Comparison of ENCODE assay signal across 8 mouse cellular contexts in genomic region chr14:16249171-16249874, GRCm38 (mm10). TPM values are rescaled to one million over a fixed set of nuclear protein-coding genes. Genes with fewer than 3 reads are reported as not detected.
DNase-seq lines count a peak whose midpoint lies in the region; ATAC-seq and TF ChIP-seq lines count a peak whose summit lies in the region.

TSS of gene Ngly1 (plus strand) at chr14:16249280.
TSS of gene Oxsm (minus strand) at chr14:16249808.

- TF ChIP-seq CTCF in G1E (IDR thresholded peaks at IDR 0.05; ENCODE audit: low read depth, low read length) = no peak
- TF ChIP-seq CTCF in thymus, adult 2 months (IDR thresholded peaks at IDR 0.05; ENCODE audit: borderline replicate concordance, control insufficient read depth, extremely low read depth, insufficient read depth, low read length, poor library complexity) = peak; percentile 27; the same call in 1 of the 2 replicates

- peaks cover 42% of the 10 kb centered on the region for H3K4me1 ChIP-seq in G1E (ENCODE audit: insufficient read depth, low read depth, low read length)
- peaks cover 12% of the 10 kb centered on the region for H3K4me1 ChIP-seq in lung, embryonic 16.5 days (replicated peaks; ENCODE audit: control insufficient read depth, insufficient read depth, low read length)
- 0 out of 2 replicates have a peak, but pooled peaks cover 2% of the 10 kb centered on the region for H3K4me1 ChIP-seq in thymus, adult 2 months (replicated peaks; ENCODE audit: control insufficient read depth, insufficient read depth, low read length)

- H3K9me3 ChIP-seq in G1E (replicated peaks) = no peaks in the 10 kb centered on the region
- H3K9me3 ChIP-seq in lung, embryonic 16.5 days (ENCODE audit: control insufficient read depth, low read length) = no peaks in the 10 kb centered on the region

- peak within 1 kb of the TSS; percentile 78 for H3K4me3 ChIP-seq in G1E (ENCODE audit: low read depth, low read length)
- H3K4me3 ChIP-seq in lung, embryonic 16.5 days (ENCODE audit: low read length) = peak within 1 kb of the TSS; percentile 82
- peak within 1 kb of the TSS; percentile 94 for H3K4me3 ChIP-seq in thymus, adult 2 months (ENCODE audit: control insufficient read depth, insufficient read depth, low read length)

- peak within 1 kb of the TSS; percentile 86 for H3K4me2 ChIP-seq in lung, embryonic 16.5 days (ENCODE audit: low read depth, low read length)

- H3K27ac ChIP-seq in lung, embryonic 16.5 days (ENCODE audit: low read length) = peak within 1 kb of the TSS; percentile 88
- H3K27ac ChIP-seq in thymus, adult 2 months (ENCODE audit: control insufficient read depth, insufficient read depth, low read length) = peak within 1 kb of the TSS; percentile 35; the same call in 1 of the 2 replicates

- H3K27me3 ChIP-seq in G1E (ENCODE audit: insufficient read depth, low read length) = no peaks in the 10 kb centered on the region
- no peaks in the 10 kb centered on the region for H3K27me3 ChIP-seq in lung, embryonic 16.5 days (ENCODE audit: control insufficient read depth, insufficient read depth, low read depth, low read length)
- no peaks in the 10 kb centered on the region for H3K27me3 ChIP-seq in thymus, adult 2 months (ENCODE audit: control insufficient read depth, insufficient read depth, low read length)

- H3K36me3 ChIP-seq in G1E (replicated peaks) = peaks cover 8% of the 10 kb centered on the region
- no peaks in the 10 kb centered on the region for H3K36me3 ChIP-seq in lung, embryonic 16.5 days (ENCODE audit: control insufficient read depth, insufficient read depth, low read length)
- no peaks in the 10 kb centered on the region for H3K36me3 ChIP-seq in thymus, adult 2 months (ENCODE audit: control insufficient read depth, insufficient read depth, low read length)

- under 1% methylated on average over 62 of the region's 65 CpGs for WGBS in lung, embryonic 16.5 days
- under 1% methylated on average over 65 of the region's 65 CpGs for WGBS in thymus, adult 2 months

- peak within 1 kb of the TSS; percentile 98 for H3K9ac ChIP-seq in lung, embryonic 16.5 days (ENCODE audit: low read length)

- peak; percentile 99 for TF ChIP-seq POLR2A in thymus, adult 2 months (IDR thresholded peaks at IDR 0.05; ENCODE audit: control insufficient read depth, extremely low read depth, insufficient read depth, low read length, poor library complexity)

- peak; percentile 64 for DNase-seq in G1E (ENCODE audit: low spot score)
- peak; percentile 85 for DNase-seq in cerebellum, adult 8-10 months
- DNase-seq in forelimb bud, embryonic 11.5 days (ENCODE audit: low read depth, low spot score) = peak; percentile 79
- peak; percentile 92 for DNase-seq in heart, postnatal 4 days
- DNase-seq in layer of hippocampus, adult 9-10 months (ENCODE audit: low spot score) = peak; percentile 42
- DNase-seq in ovary, adult 18-20 months (ENCODE audit: low spot score) = peak; percentile 73
- peak; percentile 84 for DNase-seq in thymus, adult 2 months

- ATAC-seq in G1E (ENCODE audit: extremely low read depth, insufficient number of reproducible peaks, low FRiP score, poor library complexity, severe bottlenecking) = peak; percentile 69
- ATAC-seq in lung, embryonic 16.5 days (ENCODE audit: low read depth) = peak; percentile 99

RNA-seq across cellular contexts. Expression of gene Ngly1, which starts in this region (rescaled TPM):
- total RNA-seq in G1E (2014; fragmentation: Nextera tagmentation) (47.6 and 48.2 TPM in 2 replicates), G1E (2017) (47.1 and 57.3 TPM in 2 replicates)
- 275 and 368 TPM in 2 replicates for polyA plus RNA-seq in G1E (2012)
- 10 to 100 TPM; 28.2 to 29.8 TPM for total RNA-seq in heart, postnatal 4 days (2021)
- polyA plus RNA-seq in lung, embryonic 16.5 days (2015; fragmentation: Nextera tagmentation; extraction: Ambion mirVana) = 36.9 and 38.4 TPM in 2 replicates
- polyA plus RNA-seq in thymus, adult 2 months (2012; rRNA removed) = 45.4 and 52.5 TPM in 2 replicates

RNA-seq across cellular contexts. Expression of gene Oxsm, which starts in this region (rescaled TPM):
- 9.8 and 12.6 TPM in 2 replicates for total RNA-seq in G1E (2014; fragmentation: Nextera tagmentation)
- total RNA-seq in G1E (2017) = 7.4 and 10.1 TPM in 2 replicates
- polyA plus RNA-seq in G1E (2012) = 0.67 and 0.83 TPM in 2 replicates
- total RNA-seq in heart, postnatal 4 days (2021) = 10 to 100 TPM; 13.7 to 14.7 TPM
- polyA plus RNA-seq in lung, embryonic 16.5 days (2015; fragmentation: Nextera tagmentation; extraction: Ambion mirVana) = 3.3 and 3.7 TPM in 2 replicates
- polyA plus RNA-seq in thymus, adult 2 months (2012; rRNA removed) = 6.0 and 7.3 TPM in 2 replicates

Comparison
In these comparisons a context has a peak if more than half of its experiments do, and no peak if none do; other contexts are left out.
1. Peak in every context shown above with its lines: DNase-seq, ATAC-seq, H3K4me3 ChIP-seq and H3K27ac ChIP-seq.
2. DNase-seq: peak in every context shown above with its lines; median percentile 92 in heart, postnatal 4 days; 85 in cerebellum, adult 8-10 months; 84 in thymus, adult 2 months; 79 in forelimb bud, embryonic 11.5 days; 73 in ovary, adult 18-20 months; 64 in G1E; 42 in layer of hippocampus, adult 9-10 months.